Mouse (Mus musculus) ovary, postnatal 10 days (tissue): ENCODE data around the gene Rtkn2.

Source experiments
- DNase-seq: peaks from one replicate; pipeline ENCODE4 v3.0.0; 2022; ENCODE audit warnings: low spot score

Gene Rtkn2

DNA sequence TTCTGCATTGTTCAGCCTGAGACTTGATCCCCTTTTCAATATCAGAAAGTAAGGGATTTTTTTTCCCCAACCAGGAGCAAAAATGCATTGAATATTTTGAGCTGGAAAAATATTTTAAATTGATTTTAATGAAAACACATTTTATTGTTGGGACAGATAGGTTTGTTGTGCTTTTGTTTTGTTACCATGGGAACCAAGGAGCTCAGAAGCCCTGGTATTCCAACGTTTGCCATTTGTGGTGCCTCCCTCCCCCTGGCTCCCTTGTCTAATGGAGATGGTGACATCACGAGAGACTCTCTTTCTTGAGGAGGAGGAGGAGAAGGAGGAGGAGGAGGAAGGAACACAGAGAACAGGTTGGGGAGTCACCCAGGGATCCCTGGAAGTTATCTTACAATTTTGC lies 125.1 kb downstream of the Rtkn2 start:
- DNase-seq, result no peak

DNA sequence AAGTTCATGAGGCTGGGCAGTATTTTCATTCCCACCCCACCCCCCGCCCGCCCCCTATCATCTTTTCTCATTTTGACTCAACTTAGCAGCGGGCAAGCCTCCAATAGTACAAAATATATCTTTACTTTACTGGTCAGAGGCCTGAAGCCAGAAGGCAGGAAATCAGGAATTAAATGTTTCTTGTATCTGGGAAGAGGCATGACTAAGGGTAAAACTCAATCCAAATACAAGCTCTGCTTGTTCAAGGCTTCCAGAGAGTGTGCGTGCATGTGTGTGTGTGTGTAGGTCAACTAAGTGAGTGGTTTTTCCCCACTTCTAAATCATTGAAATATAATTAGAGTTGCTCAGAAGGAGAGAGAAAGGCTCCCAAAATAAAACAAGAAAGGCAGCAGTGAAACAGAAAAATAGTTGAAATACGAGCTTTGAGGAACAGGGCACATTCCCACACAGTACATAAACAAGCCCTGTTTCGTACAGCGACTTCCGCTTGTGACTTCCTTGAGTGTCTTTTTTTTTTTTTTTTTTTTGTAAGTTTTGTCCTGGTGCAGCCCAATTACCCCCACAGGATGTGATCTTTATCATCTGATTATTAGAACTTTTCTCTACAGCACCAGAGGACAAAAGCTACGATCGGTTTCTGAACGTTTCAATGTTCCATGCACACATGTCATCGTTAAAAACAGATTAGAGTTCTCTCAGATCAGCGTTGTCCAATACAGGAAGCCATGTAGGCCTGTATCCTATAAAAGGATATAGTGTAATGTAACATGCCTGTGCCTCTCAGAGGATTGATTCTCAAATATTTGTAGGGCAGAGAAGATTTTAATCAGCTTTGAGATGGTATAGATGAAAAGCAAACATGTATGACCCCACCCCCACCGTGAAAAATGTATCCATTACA lies 125.8 kb downstream of the Rtkn2 start:
- no peak for DNase-seq

DNA sequence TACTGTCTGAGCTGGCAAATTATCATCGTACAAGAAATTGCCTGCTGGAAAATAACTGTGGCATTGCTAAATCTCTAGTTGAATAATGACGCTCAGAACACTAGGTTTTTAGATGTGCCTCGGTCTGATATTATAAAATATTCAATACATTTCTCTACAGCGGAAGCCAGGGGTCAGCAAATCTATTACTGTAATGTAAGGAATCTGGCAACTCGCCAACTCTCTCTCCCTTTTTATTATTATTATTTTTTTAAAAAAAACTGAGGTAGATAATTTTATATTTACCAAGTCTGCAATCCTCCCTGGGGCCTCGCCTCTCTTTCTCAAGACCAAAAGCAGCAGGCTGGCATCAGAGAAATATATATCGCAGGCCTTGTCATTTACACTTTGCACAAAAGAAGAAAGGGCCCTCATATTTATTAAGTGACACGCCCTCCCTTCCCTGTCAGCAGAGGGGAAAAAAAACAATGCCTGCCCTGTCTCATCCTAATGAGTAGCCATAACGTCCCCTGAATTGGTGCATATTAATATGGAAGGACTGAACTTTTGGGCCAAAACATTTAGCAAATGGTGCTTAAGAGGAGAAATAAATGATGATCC lies 127.1 kb downstream of the Rtkn2 start:
- no peak for DNase-seq

DNA sequence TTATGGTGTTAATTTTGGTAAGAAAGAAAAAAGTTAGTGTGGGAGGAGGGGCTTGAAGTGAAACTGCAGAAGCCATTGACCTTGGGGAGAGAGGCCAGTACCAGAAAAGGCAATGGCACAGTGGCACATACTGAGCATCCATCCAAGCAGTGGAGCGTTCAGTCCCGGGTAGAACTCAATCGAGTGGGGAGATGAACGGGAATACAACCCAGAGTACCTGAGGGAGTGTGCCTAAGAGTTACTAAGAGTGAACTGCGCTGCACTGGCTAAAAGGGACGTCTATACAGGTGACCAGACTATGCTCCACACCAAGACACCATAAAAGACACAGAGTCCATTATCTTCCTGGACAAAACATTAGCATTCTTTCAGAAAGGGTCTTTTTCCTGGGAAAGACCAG lies 128.3 kb downstream of the Rtkn2 start:
- DNase-seq, result no peak
